Mouse (Mus musculus) G1E (cell line): ENCODE measurements around the gene Slc16a6.

Source experiments
- CTCF ChIP-seq: IDR thresholded peaks from 2 replicates; pipeline ENCODE4 v1.5.1; 2012; ENCODE audit warnings: low read depth, low read length, inconsistent platforms, mixed read lengths
- GATA1 ChIP-seq: IDR thresholded peaks from 2 replicates; pipeline ENCODE4 v1.6.1; 2012; ENCODE audit warnings: borderline replicate concordance, low read length, inconsistent platforms, mixed read lengths
- GATA2 ChIP-seq: IDR thresholded peaks from 2 replicates; pipeline ENCODE4 v1.6.1; 2012; ENCODE audit warnings: low read depth, low read length, inconsistent platforms, borderline replicate concordance
- POLR2AphosphoS5 ChIP-seq: IDR thresholded peaks from 2 replicates; pipeline ENCODE4 v1.6.1; 2012; ENCODE audit warnings: low read depth, low read length, inconsistent platforms; ENCODE audit not compliant: insufficient replicate concordance
- TAL1 ChIP-seq: conservative IDR thresholded peaks from 2 replicates; pipeline ENCODE4 v1.6.1; 2012; ENCODE audit warnings: low read depth, low read length, inconsistent platforms, mixed read lengths

- no peak for TF ChIP-seq CTCF
- TF ChIP-seq GATA2: no peak
- no peak for TF ChIP-seq TAL1
- no peak for TF ChIP-seq POLR2AphosphoS5
- TF ChIP-seq GATA1: no peak
Measured at GRCm38 (mm10) chr11:109434233-109434798, 39.1 kb downstream of the Slc16a6 start.
